Mouse (Mus musculus) liver, embryonic 14.5 days (tissue): ENCODE measurements at regions not wholly inside any gene's neighbourhood (a gene's known extent, or its start where the extent isn't known, plus 50 kb on each side); places are given as distances from the start of the nearest gene placed in this dataset.

ENCODE experiments used
- ATAC-seq: fragments of 200-750 bp; cut with Nextera tagmentation; 2 replicates; pipeline ENCODE4 v1.8.0; 2017; ENCODE audit warnings: moderate number of reproducible peaks, mild to moderate bottlenecking, moderate library complexity; ENCODE audit not compliant: insufficient read depth
- DNase-seq, 3 experiments: peaks; one replicate each; pipeline ENCODE4 v3.0.0-alpha.2; 2012 to 2013; ENCODE audit warnings: low read depth in 3 of 3, low spot score in 3 of 3
- H3K27ac ChIP-seq: fragments of 300-500 bp; sonication (generic); 2 replicates; pipeline ENCODE4 v1.5.1; 2014; ENCODE audit warnings: moderate library complexity, mild to moderate bottlenecking, control low read depth, inconsistent platforms
- H3K27me3 ChIP-seq: fragments of 300-500 bp; sonication (generic); 2 replicates; pipeline ENCODE4 v1.6.1; 2014; ENCODE audit warnings: mild to moderate bottlenecking, low read length, moderate library complexity; ENCODE audit not compliant: control insufficient read depth, insufficient read depth
- H3K36me3 ChIP-seq: fragments of 300-500 bp; sonication (generic); replicated peaks from 2 replicates; pipeline ENCODE4 v1.6.1; 2014; ENCODE audit warnings: low read depth; ENCODE audit not compliant: control insufficient read depth, insufficient read depth
- H3K4me1 ChIP-seq, 2 experiments: fragments of 200-500 bp in 1 of 2; fragments of 300-500 bp in 1 of 2; sonication (generic) in 1 of 2; replicated peaks; 2 replicates each; pipeline ENCODE4 v1.6.1; 2012 to 2014; ENCODE audit warnings: antibody characterized with exemption in 1 of 2, inconsistent platforms in 1 of 2, low read length in 1 of 2; ENCODE audit not compliant: control insufficient read depth in 2 of 2, insufficient read depth in 2 of 2
- H3K4me2 ChIP-seq: fragments of 300-500 bp; sonication (generic); 2 replicates; pipeline ENCODE4 v1.6.1; 2014; ENCODE audit warnings: low read depth, mild to moderate bottlenecking, control low read depth, moderate library complexity
- H3K4me3 ChIP-seq, 2 experiments: fragments of 200-500 bp in 1 of 2; fragments of 300-500 bp in 1 of 2; sonication (generic) in 1 of 2; 2 replicates each; pipeline ENCODE4 v1.5.1; 2012 to 2014; ENCODE audit warnings: low read depth in 2 of 2, low read length in 2 of 2, mild to moderate bottlenecking in 2 of 2, control low read depth in 1 of 2, inconsistent platforms in 1 of 2, moderate library complexity in 1 of 2; ENCODE audit not compliant: insufficient read depth in 1 of 2
- H3K9ac ChIP-seq: fragments of 300-500 bp; sonication (generic); replicated peaks from 2 replicates; pipeline ENCODE4 v1.6.1; 2014; ENCODE audit warnings: mild to moderate bottlenecking, control low read depth, moderate library complexity
- H3K9me3 ChIP-seq: fragments of 300-500 bp; sonication (generic); 2 replicates; pipeline ENCODE4 v1.6.1; 2016; ENCODE audit warnings: low read length, mixed read lengths; ENCODE audit not compliant: control insufficient read depth
- CTCF ChIP-seq: IDR thresholded peaks from 2 replicates; pipeline ENCODE4 v1.5.1; 2016; ENCODE audit warnings: antibody characterized with exemption, low read depth, control low read depth
- EP300 ChIP-seq: IDR thresholded peaks from 2 replicates; pipeline ENCODE4 v1.6.1; 2016; ENCODE audit warnings: antibody characterized with exemption, low read depth
- WGBS: fragments of 180-500 bp; shearing (Covaris S2); extraction: QIAGEN DNeasy Blood & Tissue Kit; methylation state at CpG from one replicate; pipeline ENCODE4 v1.1.7; 2014; ENCODE audit not compliant: insufficient replicate concordance; 5-methylcytosine and 5-hydroxymethylcytosine counted together

DNA sequence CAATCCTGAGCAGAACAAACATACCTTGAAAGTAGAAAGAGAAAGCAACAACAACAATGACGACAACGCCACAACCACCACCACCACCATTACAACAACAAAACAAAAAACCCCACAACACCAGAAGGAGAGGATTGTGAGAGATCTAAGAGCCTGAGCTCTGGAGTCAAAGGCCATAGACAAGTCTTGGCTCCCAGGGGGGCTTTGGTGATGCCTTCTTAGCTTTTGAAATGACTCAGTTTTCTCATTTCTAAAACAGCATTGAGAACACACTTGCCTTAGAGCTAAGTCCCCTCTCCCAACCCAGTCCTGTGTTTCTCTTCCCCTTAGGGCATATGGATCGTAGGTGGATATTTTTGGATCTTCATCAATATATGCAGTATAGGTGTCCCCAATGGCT lies 112.2 kb downstream of the Kif20b start:
- Histone ChIP-seq H3K4me2 (no peak overlapping the region), H3K4me1 (no peaks in the 10 kb centered on the region), H3K27ac (no peak overlapping the region), H3K27me3 (no peaks in the 10 kb centered on the region), H3K9ac (no peak overlapping the region), H3K9me3 (no peaks in the 10 kb centered on the region), H3K4me3 (no peak overlapping the region), H3K36me3 (no peaks in the 10 kb centered on the region)
- TF ChIP-seq CTCF (no peak), EP300 (no peak)
- DNase-seq (no peak), ATAC-seq (no peak)
- 66% methylated on average over 3 of the region's 3 CpGs for WGBS

GRCm38 (mm10) chr19:35045576-35045975 lies 123.4 kb downstream of the Kif20b start:
- no peak overlapping the region for H3K4me3 ChIP-seq
- ATAC-seq (no peak), DNase-seq (no peak)
- WGBS, result 56% methylated on average over 4 of the region's 4 CpGs
- no peak for TF ChIP-seq EP300
- no peak for TF ChIP-seq CTCF
- H3K27ac ChIP-seq, result no peak overlapping the region
- H3K9me3 ChIP-seq, result no peaks in the 10 kb centered on the region
- H3K4me2 ChIP-seq, result no peak overlapping the region
- H3K36me3 ChIP-seq, result no peaks in the 10 kb centered on the region
- no peaks in the 10 kb centered on the region for H3K27me3 ChIP-seq
- no peak overlapping the region for H3K9ac ChIP-seq
- no peaks in the 10 kb centered on the region for H3K4me1 ChIP-seq

- Histone ChIP-seq H3K27me3 (no peaks in the 10 kb centered on the region), H3K4me3 (no peak overlapping the region), H3K9ac (no peak overlapping the region), H3K27ac (no peak overlapping the region), H3K4me1 (no peaks in the 10 kb centered on the region), H3K36me3 (no peaks in the 10 kb centered on the region), H3K4me2 (no peak overlapping the region), H3K9me3 (no peaks in the 10 kb centered on the region)
- DNase-seq (no peak), ATAC-seq (no peak)
- no peak for TF ChIP-seq EP300
- TF ChIP-seq CTCF, result no peak
- 53% methylated on average over 3 of the region's 3 CpGs for WGBS
Measured at GRCm38 (mm10) chr19:35066352-35066935, 144.3 kb downstream of the Kif20b start.

GRCm38 (mm10) chr19:35081126-35081525 lies 159.0 kb downstream of the Kif20b start:
- Histone ChIP-seq H3K9ac (no peak overlapping the region), H3K4me3 (no peak overlapping the region), H3K4me1 (no peaks in the 10 kb centered on the region), H3K27ac (no peak overlapping the region), H3K36me3 (no peaks in the 10 kb centered on the region), H3K9me3 (no peaks in the 10 kb centered on the region), H3K27me3 (no peaks in the 10 kb centered on the region), H3K4me2 (no peak overlapping the region)
- DNase-seq (no peak), ATAC-seq (no peak)
- 63% methylated on average over 4 of the region's 4 CpGs for WGBS
- no peak for TF ChIP-seq EP300
- TF ChIP-seq CTCF, result no peak

- 11% methylated on average over 1 of the region's 1 CpGs for WGBS
- no peak overlapping the region for H3K27ac ChIP-seq
- H3K9ac ChIP-seq, result no peak overlapping the region
- H3K36me3 ChIP-seq, result no peaks in the 10 kb centered on the region
- H3K4me2 ChIP-seq, result no peak overlapping the region
- H3K4me3 ChIP-seq, result no peak overlapping the region
- no peaks in the 10 kb centered on the region for H3K4me1 ChIP-seq
- no peaks in the 10 kb centered on the region for H3K27me3 ChIP-seq
- H3K9me3 ChIP-seq, result no peaks in the 10 kb centered on the region
- DNase-seq (no peak), ATAC-seq (no peak)
- TF ChIP-seq EP300 (no peak), CTCF (no peak)
Measured at GRCm38 (mm10) chr19:35101244-35101643, 179.1 kb downstream of the Kif20b start.
